Mouse (Mus musculus) bone marrow macrophage, adult 2 months (primary cell): ENCODE measurements around the gene Rabl6.

ENCODE experiments used
- CTCF ChIP-seq: IDR thresholded peaks from 2 replicates; pipeline ENCODE4 v1.5.1; 2012; ENCODE audit warnings: low read depth, mild to moderate bottlenecking, low read length, moderate library complexity
- POLR2A ChIP-seq: IDR thresholded peaks from 2 replicates; pipeline ENCODE4 v1.6.1; 2012; ENCODE audit warnings: mild to moderate bottlenecking, low read depth, low read length, borderline replicate concordance

- TF ChIP-seq CTCF: no peak
- no peak for TF ChIP-seq POLR2A
Measured at GRCm38 (mm10) chr2:25633616-25634015, 25.3 kb upstream of the Rabl6 start.
